Mouse (Mus musculus) heart, postnatal 36 days (tissue): ENCODE results near the gene Cdca8. TPM values are rescaled to one million over a fixed set of nuclear protein-coding genes. Genes with fewer than 3 reads are reported as not detected.
A peak's percentile ranks its signal among the peaks of the same experiment; 100 is the strongest.
"Not testable (repeated sequence)": the region's sequence is repeated elsewhere in the genome, so short reads cannot be mapped to it uniquely, and the experiment has no call there.

Source experiments
- DNase-seq, 2 experiments: peaks; one replicate each; pipeline ENCODE4 v3.0.0; 2021 to 2022
- intact Hi-C: fragments of 180-260 bp; cut with DNase I; formaldehyde crosslinking; loops from one replicate; pipeline ENCODE4 v1.15.1; 2025
- total RNA-seq, 2 experiments: library from RNA; stranded (reverse); gene quantifications; 2 replicates each; pipeline ENCODE4 v1.2.3; 2021

Cdca8 gene
- total RNA-seq = 1 to 10 TPM; 1.5 TPM

GRCm38 (mm10) chr4:124939211-124939610 lies at the start of gene Cdca8:
Gene Cdca8 (minus strand): TSS chr4:124939311.
- DNase-seq, intact Hi-C loops: not testable (repeated sequence)

DNA sequence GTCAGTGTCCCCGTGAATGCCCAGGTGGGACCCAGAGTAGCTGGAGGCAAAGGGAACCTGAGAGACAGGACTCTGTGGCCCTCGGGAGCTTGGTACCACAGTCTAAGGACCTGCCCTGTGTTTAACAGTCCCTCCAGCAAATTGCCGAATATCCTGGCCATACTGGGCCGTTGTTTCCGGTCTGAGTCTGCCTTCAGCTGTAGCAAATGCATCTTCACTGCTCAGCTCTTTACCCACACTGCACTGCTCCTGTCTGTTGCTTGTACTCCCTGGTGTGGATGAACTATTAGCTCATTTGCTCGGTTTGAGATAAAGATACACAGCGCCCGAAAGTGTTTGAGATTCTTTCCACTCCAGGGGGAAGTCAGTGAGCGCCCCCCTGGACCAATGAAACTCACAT lies 49.3 kb upstream of the Cdca8 start:
- intact Hi-C loops = no loop called here
- DNase-seq = no peak

- intact Hi-C loops = no loop called here
- no peak for DNase-seq
These were observed 48.6 kb upstream of the Cdca8 start for GRCm38 (mm10) chr4:124987711-124988097.

- no peak for DNase-seq
- intact Hi-C loops = no loop called here
These were observed 47.9 kb upstream of the Cdca8 start for GRCm38 (mm10) chr4:124986739-124987710.

DNA sequence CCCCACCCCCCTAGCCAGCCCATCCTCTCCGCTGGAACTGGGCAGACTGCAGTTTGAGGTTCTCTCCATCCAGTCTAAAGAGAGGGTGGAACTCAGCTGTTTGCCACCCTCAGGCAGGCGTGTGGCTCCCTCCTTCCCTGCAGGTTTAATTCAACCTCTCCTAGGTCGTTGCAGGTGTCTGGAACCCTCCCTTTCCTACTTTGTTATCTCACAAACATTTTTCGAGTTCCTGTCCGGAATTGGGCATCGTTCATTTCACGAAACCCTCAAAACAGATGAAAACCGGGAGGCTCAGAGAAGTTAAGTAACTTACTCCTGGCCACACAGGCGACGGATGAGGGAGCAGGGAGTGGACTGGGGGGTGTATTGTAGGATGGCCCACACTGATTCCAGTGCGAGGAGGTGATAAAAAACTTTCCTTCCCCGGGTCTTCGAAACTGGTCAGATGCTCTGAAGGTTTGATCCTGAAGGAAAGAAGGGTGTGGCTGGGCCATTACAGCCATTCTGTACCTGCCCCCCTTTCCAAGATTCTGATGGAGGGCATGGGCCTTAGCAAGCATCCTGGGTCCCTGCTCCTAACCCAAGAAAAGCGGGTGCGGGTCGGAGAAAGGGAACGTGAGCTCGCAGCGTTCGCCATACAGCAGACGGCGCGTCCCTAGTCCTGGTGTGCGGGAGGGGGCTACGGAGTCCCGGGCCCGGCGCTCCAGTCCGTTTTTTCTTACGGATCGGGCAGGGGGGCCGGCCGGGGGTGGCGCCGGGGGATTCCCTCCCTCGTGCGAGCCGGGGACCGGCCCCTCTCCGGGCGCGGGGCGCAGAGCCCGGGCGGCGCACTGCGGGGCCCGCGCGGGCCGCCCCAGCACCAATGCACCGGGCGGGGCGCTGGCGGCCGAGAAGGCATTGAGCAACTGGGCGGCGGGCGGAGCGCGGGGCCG lies 46.8 kb upstream of the Cdca8 start, which contains the start of gene Rspo1:
TSS of gene Rspo1 (plus strand) at position 760 of the 932 bp plus-strand sequence.
- intact Hi-C loops = no loop called here
- peak; percentile 28 to 39 for DNase-seq

GRCm38 (mm10) chr4:124984871-124985670 lies 46.0 kb upstream of the Cdca8 start:
- intact Hi-C loops = no loop called here
- DNase-seq = no peak

GRCm38 (mm10) chr4:124983893-124984526 lies 44.9 kb upstream of the Cdca8 start:
- intact Hi-C loops = no loop called here
- no peak for DNase-seq

DNA sequence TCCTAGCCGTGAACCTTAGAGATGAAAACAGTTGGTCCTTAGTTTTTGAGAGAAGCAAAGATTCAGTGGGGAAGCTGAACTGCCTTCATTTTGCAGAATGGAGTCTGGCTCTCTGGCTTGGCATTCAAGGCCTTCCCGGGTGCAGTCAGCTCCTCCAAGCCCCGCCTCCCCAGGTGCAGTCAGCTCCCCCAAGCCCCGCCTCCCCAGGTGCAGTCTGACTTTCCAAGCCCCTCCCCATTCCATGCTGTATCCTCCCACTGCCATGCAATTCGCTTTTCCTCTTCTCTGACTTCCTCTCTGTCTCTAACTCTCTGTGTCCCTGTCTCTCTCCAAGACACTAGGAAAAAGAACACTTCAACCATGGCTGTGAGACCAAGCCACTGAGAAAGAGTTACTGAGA lies 39.1 kb upstream of the Cdca8 start:
- DNase-seq = no peak
- intact Hi-C loops = no loop called here

DNA sequence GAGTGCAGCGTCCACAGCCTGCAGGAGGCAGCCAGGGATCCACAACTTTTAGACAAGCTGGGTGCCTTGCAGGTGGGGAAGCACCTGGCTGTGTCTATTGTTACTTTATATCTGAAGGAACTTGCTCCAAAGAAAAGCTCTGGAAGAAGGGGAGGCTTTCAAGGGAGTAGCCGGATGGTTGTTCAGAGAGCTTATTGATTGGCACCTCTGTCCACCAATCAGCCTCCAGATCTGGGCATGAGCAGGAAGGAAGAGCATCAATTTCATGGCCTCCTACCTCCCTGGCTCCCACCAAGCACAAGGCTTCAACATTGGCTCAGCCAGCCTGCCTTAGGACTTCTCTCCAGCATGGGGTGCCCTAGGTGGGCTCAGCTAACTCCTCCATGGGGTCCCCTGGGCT lies 34.2 kb upstream of the Cdca8 start:
- intact Hi-C loops = no loop called here
- no peak for DNase-seq

GRCm38 (mm10) chr4:124972316-124972715 lies 33.2 kb upstream of the Cdca8 start:
- no peak for DNase-seq
- intact Hi-C loops = no loop called here

GRCm38 (mm10) chr4:124971094-124971493 lies 32.0 kb upstream of the Cdca8 start:
- intact Hi-C loops = no loop called here
- DNase-seq = no peak

GRCm38 (mm10) chr4:124970677-124971076 lies 31.6 kb upstream of the Cdca8 start:
- DNase-seq = no peak
- intact Hi-C loops = no loop called here

DNA sequence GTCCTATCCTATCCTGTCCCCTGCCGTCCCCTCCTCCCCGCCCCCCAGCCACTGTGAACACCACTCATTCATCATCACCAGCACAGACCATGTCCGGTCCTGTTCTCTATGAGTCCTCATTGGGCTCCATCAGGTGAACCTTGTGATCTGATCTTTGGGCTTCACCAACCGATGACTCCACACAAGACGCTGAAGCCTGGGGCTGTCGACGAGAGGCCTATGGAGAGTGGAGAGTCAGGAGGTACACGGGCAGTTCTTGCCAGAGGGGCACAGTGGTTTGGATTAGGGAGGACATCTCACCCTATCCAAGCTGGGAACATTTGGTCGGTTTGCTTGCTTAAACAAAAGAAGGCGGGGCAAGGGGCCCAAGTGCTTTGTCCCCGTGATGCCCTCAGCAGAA lies 31.1 kb upstream of the Cdca8 start:
- intact Hi-C loops = no loop called here
- no peak for DNase-seq

DNA sequence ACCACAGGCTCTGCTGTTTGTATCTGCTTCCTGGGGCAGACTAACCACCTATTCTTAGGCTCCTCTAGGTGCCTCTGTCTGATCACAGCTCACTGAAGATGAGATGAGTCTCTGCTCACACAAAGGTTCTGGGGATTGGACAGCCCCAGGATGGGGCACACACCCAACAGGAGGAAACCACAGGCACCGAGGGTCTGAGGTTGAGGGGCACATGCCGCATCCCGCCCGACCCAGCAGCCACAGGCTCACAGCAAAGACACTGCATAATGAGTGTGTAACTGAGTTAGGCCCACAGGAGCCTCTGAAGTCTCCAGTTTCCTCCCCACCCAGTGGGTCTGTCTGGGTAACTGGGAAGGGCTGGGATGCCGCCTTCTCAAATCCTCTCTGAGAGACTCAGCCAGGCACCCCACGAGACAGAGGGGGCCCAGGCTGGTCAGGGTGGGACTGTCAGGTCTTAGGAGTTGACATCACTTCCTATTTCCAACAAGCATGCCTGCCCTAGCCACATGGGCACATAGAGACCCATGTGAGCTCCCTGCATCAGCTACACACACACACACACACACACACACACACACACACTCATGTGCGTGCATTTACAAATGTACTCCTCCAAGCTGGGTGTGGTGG lies 30.2 kb upstream of the Cdca8 start:
- DNase-seq = no peak
- intact Hi-C loops = no loop called here

DNA sequence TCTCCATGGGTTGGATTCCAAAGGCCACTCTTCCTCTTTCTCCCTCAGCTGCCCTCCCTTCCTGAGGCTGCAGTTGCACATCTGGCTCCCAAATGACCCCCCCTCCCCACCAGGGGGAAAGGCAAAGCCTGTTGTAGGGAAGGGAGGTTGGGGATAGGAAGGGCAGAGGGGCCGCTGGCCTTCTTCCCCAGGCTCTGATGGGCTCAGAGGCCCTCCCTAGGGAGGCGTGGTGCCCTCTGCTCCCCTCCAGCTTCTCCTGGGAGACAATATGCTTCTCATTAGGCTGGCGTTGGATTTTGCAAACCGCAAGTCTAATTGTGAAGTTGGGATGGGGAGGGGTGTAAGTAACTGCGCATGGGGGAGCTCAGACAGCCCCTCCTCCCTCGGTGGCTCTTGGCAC lies 29.6 kb upstream of the Cdca8 start:
- intact Hi-C loops = no loop called here
- no peak for DNase-seq

GRCm38 (mm10) chr4:124964912-124965599 lies 25.9 kb upstream of the Cdca8 start:
- no peak for DNase-seq
- intact Hi-C loops = no loop called here

- no peak for DNase-seq
- intact Hi-C loops = no loop called here
These were observed 23.5 kb upstream of the Cdca8 start for GRCm38 (mm10) chr4:124962576-124962975.

GRCm38 (mm10) chr4:124960940-124961339 lies 21.8 kb upstream of the Cdca8 start:
- intact Hi-C loops = no loop called here
- no peak for DNase-seq

- peak in 1 of 2 experiments; percentile 11 for DNase-seq
- intact Hi-C loops = no loop called here
These were observed 20.0 kb upstream of the Cdca8 start for GRCm38 (mm10) chr4:124959062-124959461.
